Mouse (Mus musculus) kidney, embryonic 15.5 days (tissue): ENCODE results near the gene Olfr1211. TPM values are rescaled to one million over a fixed set of nuclear protein-coding genes. Genes with fewer than 3 reads are reported as not detected.

ENCODE experiments used
- ATAC-seq: fragments of 200-750 bp; cut with Nextera tagmentation; replicated peaks from 2 replicates; pipeline ENCODE4 v1.8.0; 2017; ENCODE audit warnings: moderate TSS enrichment; ENCODE audit not compliant: low FRiP score
- H3K27ac ChIP-seq: fragments of 300-500 bp; sonication (generic); 2 replicates; pipeline ENCODE4 v1.5.1; 2015; ENCODE audit warnings: mild to moderate bottlenecking, inconsistent platforms
- H3K27me3 ChIP-seq: fragments of 300-500 bp; sonication (generic); 2 replicates; pipeline ENCODE4 v1.6.1; 2015; ENCODE audit warnings: inconsistent platforms
- H3K36me3 ChIP-seq: fragments of 300-500 bp; sonication (generic); 2 replicates; pipeline ENCODE4 v1.6.1; 2015; ENCODE audit warnings: inconsistent platforms
- H3K4me1 ChIP-seq: fragments of 300-500 bp; sonication (generic); 2 replicates; pipeline ENCODE4 v1.6.1; 2015; ENCODE audit warnings: inconsistent platforms
- H3K4me2 ChIP-seq: fragments of 300-500 bp; sonication (generic); 2 replicates; pipeline ENCODE4 v1.6.1; 2015; ENCODE audit warnings: moderate library complexity, mild to moderate bottlenecking, inconsistent platforms
- H3K4me3 ChIP-seq: fragments of 300-500 bp; sonication (generic); replicated peaks from 2 replicates; pipeline ENCODE4 v1.5.1; 2015; ENCODE audit warnings: mild to moderate bottlenecking, inconsistent platforms
- H3K9ac ChIP-seq: fragments of 300-500 bp; sonication (generic); 2 replicates; pipeline ENCODE4 v1.6.1; 2015; ENCODE audit warnings: mild to moderate bottlenecking, inconsistent platforms
- H3K9me3 ChIP-seq: fragments of 300-500 bp; sonication (generic); replicated peaks from 2 replicates; pipeline ENCODE4 v1.6.1; 2016; ENCODE audit warnings: inconsistent platforms
- WGBS: fragments of 180-500 bp; shearing (Covaris S2); methylation state at CpG from one replicate; pipeline ENCODE4 v1.1.7; 2015; ENCODE audit warnings: mixed read lengths; 5-methylcytosine and 5-hydroxymethylcytosine counted together
- polyA plus RNA-seq: library from polyadenylated mRNA; unstranded; fragments of >200 nt; fragmentation: Nextera tagmentation; extraction: Ambion mirVana; gene quantifications from 2 replicates; pipeline ENCODE4 v1.2.1, GENCODE M21; 2015

Gene Olfr1211
- polyA plus RNA-seq, result not detected in 2 replicates

DNA sequence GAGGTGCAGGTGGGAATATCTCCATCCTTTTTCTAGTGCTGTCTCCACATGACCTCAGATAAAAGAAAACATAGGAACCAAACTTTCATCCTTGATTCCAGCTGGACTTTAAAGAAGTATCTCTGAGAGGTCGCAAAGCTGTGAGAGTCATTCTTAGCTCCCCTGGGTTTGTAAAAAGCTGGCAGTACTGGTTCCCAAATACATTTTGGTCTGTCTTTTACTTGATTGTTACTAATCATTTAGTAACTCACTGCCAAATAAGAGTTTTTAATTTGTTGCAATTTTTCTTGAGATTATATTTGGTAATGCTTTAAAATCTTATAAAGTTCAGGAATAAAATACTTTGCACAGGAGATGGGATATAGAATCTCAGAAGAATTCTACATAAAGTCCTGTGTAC is at the start of gene Olfr1211:
Olfr1211 (minus strand) TSS at position 101 of the 400 bp plus-strand sequence.
- WGBS, result 89% methylated on average over 1 of the region's 1 CpGs
- Histone ChIP-seq H3K9me3 (no peaks in the 10 kb centered on the region), H3K4me1 (no peaks in the 10 kb centered on the region), H3K27me3 (no peaks in the 10 kb centered on the region), H3K9ac (no peak within 1 kb of the TSS), H3K36me3 (no peaks in the 10 kb centered on the region), H3K27ac (no peak within 1 kb of the TSS), H3K4me2 (no peak within 1 kb of the TSS), H3K4me3 (no peak within 1 kb of the TSS)
- ATAC-seq, result no peak

DNA sequence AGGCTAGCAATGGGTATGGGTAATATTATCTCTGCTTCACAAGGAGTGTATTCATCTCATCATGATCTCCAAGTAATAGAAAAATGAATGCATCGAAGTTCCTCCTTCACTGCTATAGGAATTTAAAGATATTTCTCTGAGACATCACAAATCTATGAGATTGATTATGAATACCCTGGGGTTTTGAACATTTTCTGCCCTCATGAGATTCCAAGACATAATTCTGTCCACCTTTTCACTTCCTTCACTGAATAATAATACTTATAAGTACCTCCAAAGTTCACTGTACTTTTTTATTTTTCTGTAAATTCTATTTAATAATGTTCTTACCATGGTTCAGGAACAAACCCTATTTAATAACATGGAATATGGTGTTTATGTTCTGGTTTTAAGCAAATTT is 42.3 kb upstream of the Olfr1211 start, which contains the start of gene Gm13762:
Gm13762 (minus strand) TSS at position 101 of the 400 bp plus-strand sequence.
- Histone ChIP-seq H3K9ac (no peak within 1 kb of the TSS), H3K27ac (no peak within 1 kb of the TSS), H3K4me3 (no peak within 1 kb of the TSS), H3K36me3 (no peaks in the 10 kb centered on the region), H3K27me3 (no peaks in the 10 kb centered on the region), H3K4me1 (no peaks in the 10 kb centered on the region), H3K9me3 (no peaks in the 10 kb centered on the region), H3K4me2 (no peak within 1 kb of the TSS)
- no peak for ATAC-seq
- 77% methylated on average over 1 of the region's 1 CpGs for WGBS

DNA sequence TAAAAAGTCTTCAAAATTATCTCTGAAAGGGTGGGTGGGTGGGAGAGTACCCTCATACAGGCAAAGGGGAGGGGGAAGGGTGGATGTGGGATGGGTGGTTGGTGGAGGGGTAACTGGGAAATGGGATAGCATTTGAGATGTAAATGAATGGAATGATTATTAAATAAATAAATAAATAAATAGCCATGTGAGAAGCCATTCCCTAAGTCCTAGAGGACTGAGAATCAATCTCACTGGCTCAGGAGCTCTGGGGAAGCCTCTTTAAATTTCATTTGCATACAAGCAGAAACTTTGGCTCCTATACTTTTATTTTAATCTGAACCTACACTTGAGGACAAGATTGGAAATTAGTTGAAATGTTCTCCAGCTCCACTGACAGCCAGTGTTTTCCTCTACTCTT is 15.8 kb upstream of the Olfr1211 start, which contains the start of gene Olfr1212:
Olfr1212 (plus strand) TSS at position 301 of the 400 bp plus-strand sequence.
- no peaks in the 10 kb centered on the region for H3K9me3 ChIP-seq
- no peak within 1 kb of the TSS for H3K4me2 ChIP-seq
- no peak within 1 kb of the TSS for H3K27ac ChIP-seq
- ATAC-seq, result no peak
- H3K4me1 ChIP-seq, result no peaks in the 10 kb centered on the region
- no peaks in the 10 kb centered on the region for H3K27me3 ChIP-seq
- H3K4me3 ChIP-seq, result no peak within 1 kb of the TSS
- no peak within 1 kb of the TSS for H3K9ac ChIP-seq
- H3K36me3 ChIP-seq, result no peaks in the 10 kb centered on the region

DNA sequence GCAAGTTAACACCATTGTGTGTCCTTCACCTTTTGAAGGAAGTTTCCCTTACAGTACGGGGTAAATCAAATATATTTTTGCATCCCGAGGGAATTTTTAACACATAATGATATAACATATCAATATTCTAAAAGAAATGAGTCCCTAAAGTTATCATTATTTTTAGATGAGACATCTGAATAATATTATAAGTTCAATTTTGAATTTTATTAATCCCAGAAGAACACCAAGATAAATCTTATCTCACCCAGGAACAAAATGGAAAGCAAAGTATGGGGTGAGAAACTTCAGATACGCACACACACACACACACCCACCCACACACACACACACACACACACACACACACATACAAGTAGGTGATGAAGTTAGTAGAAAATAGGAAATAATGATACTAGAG is 22.9 kb downstream of the Olfr1211 start, which contains the start of gene Olfr1209:
Olfr1209 (minus strand) TSS at position 101 of the 400 bp plus-strand sequence.
- 87% methylated on average over 3 of the region's 3 CpGs for WGBS

DNA sequence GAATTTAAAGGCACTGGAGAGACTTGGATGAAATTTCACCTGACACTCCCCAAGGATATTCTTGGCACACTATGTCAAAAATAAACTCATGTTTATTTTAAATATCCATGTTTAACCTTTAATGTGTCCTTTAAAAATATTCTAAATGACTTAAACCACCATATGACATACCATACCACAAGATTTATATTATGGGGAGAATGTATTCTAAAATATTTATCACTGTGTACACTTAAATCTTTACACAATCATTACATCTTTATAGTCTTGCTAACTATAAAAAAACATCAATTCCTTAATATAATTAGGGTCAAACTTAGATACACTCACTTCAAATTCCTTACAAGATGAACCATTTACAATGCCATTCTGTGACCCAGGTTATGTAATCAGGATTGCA is 35.7 kb downstream of the Olfr1211 start, which contains the start of gene Olfr1208:
Olfr1208 (minus strand) TSS at position 101 of the 400 bp plus-strand sequence.
- no peak within 1 kb of the TSS for H3K4me3 ChIP-seq
- no peaks in the 10 kb centered on the region for H3K4me1 ChIP-seq
- H3K27ac ChIP-seq, result no peak within 1 kb of the TSS
- H3K27me3 ChIP-seq, result no peaks in the 10 kb centered on the region
- H3K4me2 ChIP-seq, result no peak within 1 kb of the TSS
- H3K9me3 ChIP-seq, result no peaks in the 10 kb centered on the region
- no peak within 1 kb of the TSS for H3K9ac ChIP-seq
- no peak for ATAC-seq
- H3K36me3 ChIP-seq, result no peaks in the 10 kb centered on the region

More for the DNA sequence above, 22.9 kb downstream of the Olfr1211 start, which contains the start of gene Olfr1209:
- Histone ChIP-seq H3K4me1 (no peaks in the 10 kb centered on the region), H3K36me3 (no peaks in the 10 kb centered on the region), H3K9me3 (no peaks in the 10 kb centered on the region), H3K4me2 (no peak within 1 kb of the TSS), H3K9ac (no peak within 1 kb of the TSS), H3K4me3 (no peak within 1 kb of the TSS), H3K27ac (no peak within 1 kb of the TSS), H3K27me3 (no peaks in the 10 kb centered on the region)
- no peak for ATAC-seq

Other genes starting within 250 kb of the Olfr1211 start
- not detected in 2 replicates for gene Olfr1195, start 248.9 kb downstream of the Olfr1211 start, polyA plus RNA-seq
- not detected in 2 replicates for gene Olfr1196, start 233.5 kb downstream of the Olfr1211 start, polyA plus RNA-seq
- not detected in 2 replicates for gene Olfr1197, start 205.7 kb downstream of the Olfr1211 start, polyA plus RNA-seq
- gene Olfr1198, start 186.7 kb downstream of the Olfr1211 start, polyA plus RNA-seq, result not detected in 2 replicates
- gene Olfr1199, start 177.6 kb downstream of the Olfr1211 start, polyA plus RNA-seq, result not detected in 2 replicates
- gene Olfr1200, start 167.6 kb downstream of the Olfr1211 start, polyA plus RNA-seq, result not detected in 2 replicates
- not detected in 2 replicates for gene Olfr1201, start 145.1 kb downstream of the Olfr1211 start, polyA plus RNA-seq
- not detected in 2 replicates for gene Olfr1202, start 123.6 kb downstream of the Olfr1211 start, polyA plus RNA-seq
- gene Olfr1205, start 108.4 kb downstream of the Olfr1211 start, polyA plus RNA-seq, result not detected in 2 replicates
- gene Olfr1204, start 88.8 kb downstream of the Olfr1211 start, polyA plus RNA-seq, result not detected in 2 replicates
- not detected in 2 replicates for gene Olfr1206, start 74.9 kb downstream of the Olfr1211 start, polyA plus RNA-seq
- gene Olfr1208, start 35.8 kb downstream of the Olfr1211 start, polyA plus RNA-seq, result not detected in 2 replicates
- not detected in 2 replicates for gene Olfr1209, start 23.0 kb downstream of the Olfr1211 start, polyA plus RNA-seq
- not detected in 2 replicates for gene Olfr1212, start 15.9 kb upstream of the Olfr1211 start, polyA plus RNA-seq
- not detected in 2 replicates for gene Gm13762, start 42.2 kb upstream of the Olfr1211 start, polyA plus RNA-seq
- not detected in 2 replicates for gene Olfr1214, start 54.5 kb upstream of the Olfr1211 start, polyA plus RNA-seq
- gene Olfr1215, start 68.9 kb upstream of the Olfr1211 start, polyA plus RNA-seq, result not detected in 2 replicates
- not detected in 2 replicates for gene Olfr1216, start 80.2 kb upstream of the Olfr1211 start, polyA plus RNA-seq
- not detected in 2 replicates for gene Olfr1217, start 94.0 kb upstream of the Olfr1211 start, polyA plus RNA-seq
- not detected in 2 replicates for gene Olfr1218, start 123.1 kb upstream of the Olfr1211 start, polyA plus RNA-seq
- not detected in 2 replicates for gene Olfr1219, start 145.4 kb upstream of the Olfr1211 start, polyA plus RNA-seq
- gene Olfr1220, start 168.7 kb upstream of the Olfr1211 start, polyA plus RNA-seq, result not detected in 2 replicates
- not detected in 2 replicates for gene Olfr1221, start 179.2 kb upstream of the Olfr1211 start, polyA plus RNA-seq
- not detected in 2 replicates for gene Olfr1222, start 194.9 kb upstream of the Olfr1211 start, polyA plus RNA-seq
- not detected in 2 replicates for gene Olfr1223, start 213.4 kb upstream of the Olfr1211 start, polyA plus RNA-seq
- gene Olfr1224-ps1, start 226.0 kb upstream of the Olfr1211 start, polyA plus RNA-seq, result not detected in 2 replicates
- gene Olfr1225, start 236.6 kb upstream of the Olfr1211 start, polyA plus RNA-seq, result not detected in 2 replicates